In genomic region chr3:65302559-65302958, GRCm38 (mm10) we compare ENCODE assay signal across 16 mouse cellular contexts.
DNase-seq lines count a peak whose midpoint lies in the region; ATAC-seq and TF ChIP-seq lines count a peak whose summit lies in the region.
"Had no signal": no experiment of that assay in that cellular context is flagged by ENCODE, and none has a peak within 500 bp of the region (broad histone marks: within the 10 kb centered on the region; RNA-seq: fewer than 3 reads in every experiment).

No protein-coding gene starts in this region.

- no peaks in the 10 kb centered on the region for H3K27me3 ChIP-seq in forebrain, embryonic 13.5 days
- no peaks in the 10 kb centered on the region for H3K27me3 ChIP-seq in forebrain, embryonic 11.5 days (ENCODE audit: control insufficient read depth, insufficient read depth, low read length)
- H3K27me3 ChIP-seq in midbrain, embryonic 11.5 days (ENCODE audit: control insufficient read depth, insufficient read depth, low read length), result no peaks in the 10 kb centered on the region
- no peaks in the 10 kb centered on the region for H3K27me3 ChIP-seq in stomach, postnatal 0 days (ENCODE audit: control insufficient read depth, insufficient read depth, low read length)
- H3K27me3 ChIP-seq: liver, embryonic 12.5 days had no signal

- TF ChIP-seq EP300 in stomach, postnatal 0 days (optimal IDR thresholded peaks at IDR 0.05), result no peak

- 9% methylated on average over 5 of the region's 5 CpGs for WGBS in forebrain, embryonic 13.5 days
- WGBS in forebrain, embryonic 11.5 days, result 6% methylated on average over 5 of the region's 5 CpGs
- 2% methylated on average over 5 of the region's 5 CpGs for WGBS in midbrain, embryonic 11.5 days
- WGBS in stomach, postnatal 0 days, result 26% methylated on average over 5 of the region's 5 CpGs

- DNase-seq in forebrain, embryonic 11.5 days (ENCODE audit: low spot score), result no peak
- DNase-seq in Muller cell, postnatal 12 days (ENCODE audit: inconsistent ontology term), result peak; percentile 17
- DNase-seq in embryo, embryonic 9.5 days (ENCODE audit: extremely low spot score), result peak; percentile 14
- DNase-seq in midbrain, embryonic 11.5 days (ENCODE audit: low spot score, missing footprints), result no peak
- no peak for DNase-seq in stomach, postnatal 0 days (ENCODE audit: low spot score)
- DNase-seq in kidney, adult 8-10 months, result no peak
- DNase-seq in heart, adult 11 months, result no peak
- DNase-seq: adrenal gland, adult 2 months; gastrocnemius, adult 2 months; heart, postnatal 36 days; kidney, adult 11 months; lung, postnatal 14 days had no signal

- TF ChIP-seq CTCF in stomach, postnatal 0 days (IDR thresholded peaks at IDR 0.05; ENCODE audit: low read depth), result no peak

- H3K9me3 ChIP-seq in forebrain, embryonic 13.5 days (replicated peaks), result no peaks in the 10 kb centered on the region
- no peaks in the 10 kb centered on the region for H3K9me3 ChIP-seq in forebrain, embryonic 11.5 days (ENCODE audit: control insufficient read depth, low read length)
- no peaks in the 10 kb centered on the region for H3K9me3 ChIP-seq in midbrain, embryonic 11.5 days (ENCODE audit: control insufficient read depth, low read length)
- no peaks in the 10 kb centered on the region for H3K9me3 ChIP-seq in stomach, postnatal 0 days (ENCODE audit: control insufficient read depth, low read length)
- H3K9me3 ChIP-seq: heart, embryonic 10.5 days; liver, embryonic 12.5 days had no signal

- ATAC-seq in forebrain, embryonic 13.5 days, result peak; percentile 57; the same call in 1 of the 2 replicates
- no peak for ATAC-seq in forebrain, embryonic 11.5 days (replicated peaks; ENCODE audit: low FRiP score)
- peak; percentile 87 for ATAC-seq in midbrain, embryonic 11.5 days (ENCODE audit: low FRiP score)
- no peak for ATAC-seq in stomach, postnatal 0 days (ENCODE audit: low FRiP score, low TSS enrichment)
- ATAC-seq: liver, embryonic 12.5 days had no signal

- H3K9ac ChIP-seq in forebrain, embryonic 13.5 days, result no peak overlapping the region
- H3K9ac ChIP-seq in forebrain, embryonic 11.5 days (ENCODE audit: low read length), result no peak overlapping the region
- no peak overlapping the region for H3K9ac ChIP-seq in midbrain, embryonic 11.5 days (ENCODE audit: low read length)
- H3K9ac ChIP-seq in stomach, postnatal 0 days (ENCODE audit: low read length), result no peak overlapping the region
- H3K9ac ChIP-seq: liver, embryonic 12.5 days had no signal

- peaks cover 4% of the 10 kb centered on the region; the same call in 1 of the 2 replicates for H3K4me1 ChIP-seq in forebrain, embryonic 13.5 days
- no peaks in the 10 kb centered on the region for H3K4me1 ChIP-seq in forebrain, embryonic 11.5 days (replicated peaks; ENCODE audit: control insufficient read depth, insufficient read depth, low read length)
- no peaks in the 10 kb centered on the region for H3K4me1 ChIP-seq in midbrain, embryonic 11.5 days (ENCODE audit: control insufficient read depth, insufficient read depth, low read length)
- H3K4me1 ChIP-seq in stomach, postnatal 0 days (replicated peaks; ENCODE audit: control insufficient read depth, insufficient read depth), result no peaks in the 10 kb centered on the region
- H3K4me1 ChIP-seq: liver, embryonic 12.5 days had no signal

- no peak overlapping the region for H3K4me3 ChIP-seq in forebrain, embryonic 13.5 days
- H3K4me3 ChIP-seq in forebrain, embryonic 11.5 days (ENCODE audit: low read depth, low read length), result no peak overlapping the region
- no peak overlapping the region for H3K4me3 ChIP-seq in midbrain, embryonic 11.5 days (ENCODE audit: low read depth, low read length)
- H3K4me3 ChIP-seq in stomach, postnatal 0 days (ENCODE audit: low read depth, low read length), result no peak overlapping the region
- H3K4me3 ChIP-seq: erythroblast, embryonic 14.5 days; gastrocnemius, adult 2 months; heart, embryonic 10.5 days; liver, embryonic 12.5 days had no signal

- no peak overlapping the region for H3K27ac ChIP-seq in forebrain, embryonic 13.5 days
- no peak overlapping the region for H3K27ac ChIP-seq in forebrain, embryonic 11.5 days (ENCODE audit: low read depth, low read length)
- H3K27ac ChIP-seq in midbrain, embryonic 11.5 days (ENCODE audit: low read depth, low read length), result no peak overlapping the region
- H3K27ac ChIP-seq in stomach, postnatal 0 days (replicated peaks), result no peak overlapping the region
- H3K27ac ChIP-seq: gastrocnemius, adult 2 months; heart, embryonic 10.5 days; liver, embryonic 12.5 days had no signal

- H3K4me2 ChIP-seq in forebrain, embryonic 13.5 days, result no peak overlapping the region
- no peak overlapping the region for H3K4me2 ChIP-seq in forebrain, embryonic 11.5 days (ENCODE audit: low read depth, low read length, severe bottlenecking)
- no peak overlapping the region for H3K4me2 ChIP-seq in midbrain, embryonic 11.5 days
- no peak overlapping the region for H3K4me2 ChIP-seq in stomach, postnatal 0 days (replicated peaks; ENCODE audit: low read depth)
- H3K4me2 ChIP-seq: liver, embryonic 12.5 days had no signal

- no peaks in the 10 kb centered on the region for H3K36me3 ChIP-seq in forebrain, embryonic 13.5 days (ENCODE audit: poor library complexity, severe bottlenecking)
- no peaks in the 10 kb centered on the region for H3K36me3 ChIP-seq in forebrain, embryonic 11.5 days (ENCODE audit: control insufficient read depth, insufficient read depth, low read length)
- H3K36me3 ChIP-seq in midbrain, embryonic 11.5 days (ENCODE audit: control insufficient read depth, insufficient read depth, low read length), result no peaks in the 10 kb centered on the region
- no peaks in the 10 kb centered on the region for H3K36me3 ChIP-seq in stomach, postnatal 0 days (ENCODE audit: control insufficient read depth, insufficient read depth, low read length)
- H3K36me3 ChIP-seq: heart, embryonic 10.5 days; liver, embryonic 12.5 days had no signal

Comparison
In these comparisons a context has a peak if more than half of its experiments do, and no peak if none do; other contexts are left out.
1. ATAC-seq: peak in forebrain, embryonic 13.5 days (single experiment) and midbrain, embryonic 11.5 days (single experiment); none in forebrain, embryonic 11.5 days (single experiment) and stomach, postnatal 0 days (single experiment).
2. DNase-seq: peak in Muller cell, postnatal 12 days (single experiment) and embryo, embryonic 9.5 days (single experiment); none in forebrain, embryonic 11.5 days (single experiment), midbrain, embryonic 11.5 days (single experiment), stomach, postnatal 0 days (single experiment), kidney, adult 8-10 months (0 of 2) and heart, adult 11 months (single experiment).